Mouse (Mus musculus) kidney, postnatal 14 days (tissue): ENCODE results near the gene Prrg2.

ENCODE experiments used
- DNase-seq: peaks from one replicate; pipeline ENCODE4 v3.0.0; 2022; ENCODE audit warnings: mixed read lengths

The Prrg2 gene

GRCm38 (mm10) chr7:45088597-45088996, 26.1 kb upstream of the Prrg2 start:
- no peak for DNase-seq

- DNase-seq: no peak
Observed at GRCm38 (mm10) chr7:45086084-45086483, 23.6 kb upstream of the Prrg2 start.

- DNase-seq: no peak
Observed at GRCm38 (mm10) chr7:45083300-45083890, 20.9 kb upstream of the Prrg2 start.

- DNase-seq: peak; percentile 73
Observed at GRCm38 (mm10) chr7:45082401-45083299, 20.2 kb upstream of the Prrg2 start.

- DNase-seq: no peak
Observed at GRCm38 (mm10) chr7:45081016-45081415, 18.5 kb upstream of the Prrg2 start.

- DNase-seq: peak; percentile 93
Observed at GRCm38 (mm10) chr7:45079856-45080255, 17.4 kb upstream of the Prrg2 start.

- peak; percentile 83 for DNase-seq
Observed at GRCm38 (mm10) chr7:45078513-45078912, 16.0 kb upstream of the Prrg2 start.

GRCm38 (mm10) chr7:45077829-45078228, 15.4 kb upstream of the Prrg2 start:
- no peak for DNase-seq

- no peak for DNase-seq
Observed at GRCm38 (mm10) chr7:45077322-45077721, 14.8 kb upstream of the Prrg2 start.

- no peak for DNase-seq
Observed at GRCm38 (mm10) chr7:45076501-45076900, 14.0 kb upstream of the Prrg2 start.

GRCm38 (mm10) chr7:45075405-45075804, 12.9 kb upstream of the Prrg2 start:
- no peak for DNase-seq

GRCm38 (mm10) chr7:45073949-45074348, 11.5 kb upstream of the Prrg2 start:
- DNase-seq: no peak

- no peak for DNase-seq
Observed at GRCm38 (mm10) chr7:45073171-45073707, 10.8 kb upstream of the Prrg2 start.

GRCm38 (mm10) chr7:45072230-45072629, 9.8 kb upstream of the Prrg2 start:
- no peak for DNase-seq

GRCm38 (mm10) chr7:45069671-45070070, 7.2 kb upstream of the Prrg2 start:
- DNase-seq: no peak

- peak; percentile 64 for DNase-seq
Observed at GRCm38 (mm10) chr7:45068000-45068318, 5.5 kb upstream of the Prrg2 start.

- DNase-seq: no peak
Observed at GRCm38 (mm10) chr7:45067190-45067999, 4.9 kb upstream of the Prrg2 start.

GRCm38 (mm10) chr7:45061532-45062075, 873 bp downstream of the Prrg2 start:
- DNase-seq: peak; percentile 85

- no peak for DNase-seq
Observed at GRCm38 (mm10) chr7:45060632-45061122, 1.8 kb downstream of the Prrg2 start.

- DNase-seq: no peak
Observed at GRCm38 (mm10) chr7:45058607-45059571, 3.6 kb downstream of the Prrg2 start.

- no peak for DNase-seq
Observed at GRCm38 (mm10) chr7:45056972-45057348, 5.5 kb downstream of the Prrg2 start.
